Mouse (Mus musculus) intestine, embryonic 16.5 days (tissue): ENCODE results near the gene Olfr665. TPM values are rescaled to one million over a fixed set of nuclear protein-coding genes. Genes with fewer than 3 reads are reported as not detected.

ENCODE experiments used
- ATAC-seq: fragments of 200-750 bp; cut with Nextera tagmentation; 2 replicates; pipeline ENCODE4 v1.8.0; 2017; ENCODE audit warnings: moderate TSS enrichment, moderate library complexity
- H3K27ac ChIP-seq: fragments of 300-500 bp; sonication (generic); 2 replicates; pipeline ENCODE4 v1.5.1; 2014; ENCODE audit warnings: mild to moderate bottlenecking, low read length
- H3K27me3 ChIP-seq: fragments of 300-500 bp; sonication (generic); replicated peaks from 2 replicates; pipeline ENCODE4 v1.6.1; 2014; ENCODE audit warnings: low read length, control low read depth, mixed read lengths; ENCODE audit not compliant: control insufficient read depth, insufficient read depth
- H3K36me3 ChIP-seq: fragments of 300-500 bp; sonication (generic); 2 replicates; pipeline ENCODE4 v1.6.1; 2014; ENCODE audit warnings: low read length, control low read depth; ENCODE audit not compliant: control insufficient read depth, insufficient read depth
- H3K4me1 ChIP-seq: fragments of 300-500 bp; sonication (generic); 2 replicates; pipeline ENCODE4 v1.6.1; 2014; ENCODE audit warnings: low read length, control low read depth, mixed read lengths; ENCODE audit not compliant: control insufficient read depth, insufficient read depth
- H3K4me2 ChIP-seq: fragments of 300-500 bp; sonication (generic); 2 replicates; pipeline ENCODE4 v1.6.1; 2014; ENCODE audit warnings: low read depth, low read length, control low read depth
- H3K4me3 ChIP-seq: fragments of 300-500 bp; sonication (generic); 2 replicates; pipeline ENCODE4 v1.5.1; 2014; ENCODE audit warnings: mild to moderate bottlenecking, low read length
- H3K9ac ChIP-seq: fragments of 300-500 bp; sonication (generic); 2 replicates; pipeline ENCODE4 v1.6.1; 2014; ENCODE audit warnings: low read depth, low read length
- H3K9me3 ChIP-seq: fragments of 300-500 bp; sonication (generic); 2 replicates; pipeline ENCODE4 v1.6.1; 2016; ENCODE audit warnings: low read length, control low read depth; ENCODE audit not compliant: control insufficient read depth
- WGBS: fragments of 180-500 bp; shearing (Covaris S2); extraction: QIAGEN DNeasy Blood & Tissue Kit; methylation state at CpG from one replicate; pipeline ENCODE4 v1.1.7; 2014; 5-methylcytosine and 5-hydroxymethylcytosine counted together
- polyA plus RNA-seq: library from polyadenylated mRNA; unstranded; fragments of >200 nt; fragmentation: Nextera tagmentation; extraction: Ambion mirVana; gene quantifications from 2 replicates; pipeline ENCODE4 v1.2.1, GENCODE M21; 2015

The Olfr665 gene
- polyA plus RNA-seq, 1 experiment from 2014 or later: not detected

DNA sequence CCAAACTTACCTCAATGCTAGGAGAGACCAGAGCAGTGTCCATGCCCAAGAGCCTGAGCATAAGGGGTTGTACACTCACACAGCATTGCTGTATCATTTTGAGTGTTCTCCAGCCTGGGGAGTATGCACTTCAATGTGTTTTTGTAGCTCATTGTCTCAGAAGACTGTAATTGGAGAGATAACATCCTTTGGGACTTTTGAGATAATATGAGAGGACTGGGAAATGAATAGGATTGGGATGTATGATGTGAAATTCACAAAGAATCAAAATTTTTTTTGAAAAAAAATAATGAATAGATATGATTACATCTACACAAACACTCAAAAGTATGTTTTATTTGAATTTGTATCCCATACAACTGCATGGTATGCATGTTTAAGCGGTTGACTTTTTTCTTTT lies 50.1 kb downstream of the Olfr665 start, which contains the start of gene Olfr668:
TSS of gene Olfr668 (minus strand) at position 101 of the 400 bp plus-strand sequence.
- no peak within 1 kb of the TSS for H3K9ac ChIP-seq
- ATAC-seq: no peak
- WGBS: 80% methylated on average over 1 of the region's 1 CpGs

More for the DNA sequence above, 50.1 kb downstream of the Olfr665 start, which contains the start of gene Olfr668:
- H3K4me3 ChIP-seq: no peak within 1 kb of the TSS
- no peaks in the 10 kb centered on the region for H3K36me3 ChIP-seq
- no peaks in the 10 kb centered on the region for H3K27me3 ChIP-seq
- H3K9me3 ChIP-seq: no peaks in the 10 kb centered on the region
- H3K4me1 ChIP-seq: no peaks in the 10 kb centered on the region
- no peak within 1 kb of the TSS for H3K27ac ChIP-seq
- no peak within 1 kb of the TSS for H3K4me2 ChIP-seq

Other genes with a start within 250 kb of the Olfr665 start
- not detected in 2 replicates for gene Olfr658, start 230.7 kb upstream of the Olfr665 start, polyA plus RNA-seq
- not detected in 2 replicates for gene Olfr659, start 211.3 kb upstream of the Olfr665 start, polyA plus RNA-seq
- gene Olfr661, start 191.5 kb upstream of the Olfr665 start, polyA plus RNA-seq: not detected in 2 replicates
- not detected in 2 replicates for gene Usp17le, start 100.6 kb upstream of the Olfr665 start, polyA plus RNA-seq
- not detected in 2 replicates for gene Usp17lb, start 35.4 kb upstream of the Olfr665 start, polyA plus RNA-seq
- not detected in 2 replicates for gene Usp17la, start 21.0 kb upstream of the Olfr665 start, polyA plus RNA-seq
- not detected in 2 replicates for gene Olfr666, start 17.9 kb downstream of the Olfr665 start, polyA plus RNA-seq
- gene Olfr667, start 43.5 kb downstream of the Olfr665 start, polyA plus RNA-seq: not detected in 2 replicates
- gene Olfr668, start 50.0 kb downstream of the Olfr665 start, polyA plus RNA-seq: not detected in 2 replicates
- gene Olfr669, start 56.2 kb downstream of the Olfr665 start, polyA plus RNA-seq: not detected in 2 replicates
- not detected in 2 replicates for gene Olfr670, start 84.6 kb downstream of the Olfr665 start, polyA plus RNA-seq
- not detected in 2 replicates for gene Olfr671, start 101.1 kb downstream of the Olfr665 start, polyA plus RNA-seq
- not detected in 2 replicates for gene Olfr672, start 124.0 kb downstream of the Olfr665 start, polyA plus RNA-seq
- gene Olfr675, start 150.4 kb downstream of the Olfr665 start, polyA plus RNA-seq: not detected in 2 replicates
- gene Olfr676, start 154.7 kb downstream of the Olfr665 start, polyA plus RNA-seq: not detected in 2 replicates
- not detected in 2 replicates for gene Olfr677, start 173.3 kb downstream of the Olfr665 start, polyA plus RNA-seq
- not detected in 2 replicates for gene Olfr678, start 186.4 kb downstream of the Olfr665 start, polyA plus RNA-seq
- not detected in 2 replicates for gene Olfr679, start 203.2 kb downstream of the Olfr665 start, polyA plus RNA-seq
- gene Olfr680-ps1, start 214.8 kb downstream of the Olfr665 start, polyA plus RNA-seq: not detected in 2 replicates
- gene Olfr681, start 238.8 kb downstream of the Olfr665 start, polyA plus RNA-seq: not detected in 2 replicates